Mouse (Mus musculus) myocyte (in vitro differentiated cells): Measurements from ENCODE around the gene Ccdc3. TPM values are rescaled to one million over a fixed set of nuclear protein-coding genes. Genes with fewer than 3 reads are reported as not detected.

ENCODE experiments used
- H3K27me3 ChIP-seq: one replicate; pipeline ENCODE4 v1.6.1; 2011; ENCODE audit not compliant: control insufficient read depth, insufficient read depth, insufficient read length
- H3K36me3 ChIP-seq: one replicate; pipeline ENCODE4 v1.6.1; 2011; ENCODE audit not compliant: control insufficient read depth, insufficient read depth
- H3K4me2 ChIP-seq: one replicate; pipeline ENCODE4 v1.6.1; 2011; ENCODE audit warnings: low read depth, control low read depth
- H3K4me3 ChIP-seq: one replicate; pipeline ENCODE4 v1.5.1; 2011; ENCODE audit warnings: mild to moderate bottlenecking, control low read depth, moderate library complexity
- H3K79me2 ChIP-seq: one replicate; pipeline ENCODE4 v1.6.1; 2011; ENCODE audit not compliant: control insufficient read depth, insufficient read depth
- H3ac ChIP-seq: one replicate; pipeline ENCODE4 v1.6.1; 2011; ENCODE audit not compliant: control insufficient read depth, insufficient read length
- CEBPB ChIP-seq: IDR thresholded peaks from 2 replicates; pipeline ENCODE4 v1.6.1; 2011; ENCODE audit warnings: mild to moderate bottlenecking, moderate library complexity; ENCODE audit not compliant: poor library complexity, insufficient read depth, severe bottlenecking
- E2F4 ChIP-seq: IDR thresholded peaks from one replicate; pipeline ENCODE4 v1.6.1; 2011; ENCODE audit warnings: mild to moderate bottlenecking, control low read depth, moderate library complexity; ENCODE audit not compliant: insufficient read depth
- MAX ChIP-seq: IDR thresholded peaks from one replicate; pipeline ENCODE4 v1.6.1; 2011; ENCODE audit warnings: low read depth, mild to moderate bottlenecking, control low read depth
- MYOD1 ChIP-seq, 3 experiments: IDR thresholded peaks; one replicate each; pipeline ENCODE4 v1.6.1; 2011; ENCODE audit warnings: control low read depth in 2 of 3, low read depth in 2 of 3, mild to moderate bottlenecking in 2 of 3, moderate library complexity in 1 of 3; ENCODE audit not compliant: insufficient read length in 2 of 3, control insufficient read depth in 1 of 3
- MYOG ChIP-seq, 3 experiments: IDR thresholded peaks; one replicate each; pipeline ENCODE4 v1.6.1; 2011; ENCODE audit warnings: control low read depth in 2 of 3, low read depth in 2 of 3, mild to moderate bottlenecking in 2 of 3; ENCODE audit not compliant: insufficient read length in 2 of 3, control insufficient read depth in 1 of 3, insufficient read depth in 1 of 3
- POLR2A ChIP-seq: IDR thresholded peaks from one replicate; pipeline ENCODE4 v1.6.1; 2011; ENCODE audit warnings: low read depth, mild to moderate bottlenecking, control low read depth, moderate library complexity; ENCODE audit not compliant: insufficient read length
- POLR2AphosphoS2 ChIP-seq: IDR thresholded peaks from one replicate; pipeline ENCODE4 v1.6.1; 2011; ENCODE audit warnings: low read depth, control low read depth; ENCODE audit not compliant: insufficient read length
- REST ChIP-seq: IDR thresholded peaks from one replicate; pipeline ENCODE4 v1.6.1; 2011; ENCODE audit warnings: mild to moderate bottlenecking, control low read depth, moderate library complexity; ENCODE audit not compliant: insufficient read depth, insufficient read length
- SRF ChIP-seq: IDR thresholded peaks from one replicate; pipeline ENCODE4 v1.6.1; 2011; ENCODE audit warnings: low read depth; ENCODE audit not compliant: control insufficient read depth, insufficient read length
- TCF12 ChIP-seq: IDR thresholded peaks from one replicate; pipeline ENCODE4 v1.6.1; 2011; ENCODE audit warnings: mild to moderate bottlenecking, control low read depth; ENCODE audit not compliant: poor library complexity, insufficient read depth, severe bottlenecking
- TCF3 ChIP-seq: IDR thresholded peaks from one replicate; pipeline ENCODE4 v1.6.1; 2011; ENCODE audit warnings: low read depth, control low read depth; ENCODE audit not compliant: insufficient read length
- USF1 ChIP-seq: IDR thresholded peaks from one replicate; pipeline ENCODE4 v1.6.1; 2011; ENCODE audit warnings: low read depth, mild to moderate bottlenecking, control low read depth, moderate library complexity
- polyA plus RNA-seq: library from polyadenylated mRNA; unstranded; fragments of >200 nt; fragmentation: generic; extraction: Trizol; gene quantifications from one replicate; pipeline ENCODE4 v1.2.1, GENCODE M21; 2012; ENCODE audit warnings: missing spikeins

Gene Ccdc3
- polyA plus RNA-seq, 1 experiment, result 0.64 TPM

GRCm38 (mm10) chr2:5249969-5250368 is 112.4 kb downstream of the Ccdc3 start:
- Histone ChIP-seq H3K79me2 (no peaks in the 10 kb centered on the region), H3K4me3 (no peak overlapping the region), H3K27me3 (no peaks in the 10 kb centered on the region), H3K36me3 (no peaks in the 10 kb centered on the region), H3K4me2 (no peak overlapping the region), H3ac (no peak overlapping the region)
- no peak for TF ChIP-seq TCF3
- no peak for TF ChIP-seq CEBPB
- no peak for TF ChIP-seq USF1
- no peak for TF ChIP-seq TCF12
- TF ChIP-seq POLR2A, result no peak
- no peak for TF ChIP-seq REST
- no peak for TF ChIP-seq E2F4
- TF ChIP-seq MYOG (IDR thresholded peaks at IDR 0.05; ENCODE audit: control insufficient read depth in 1 of 3, insufficient read depth in 1 of 3, insufficient read length in 2 of 3, low read depth in 2 of 3), result no peak
- TF ChIP-seq POLR2AphosphoS2, result no peak
- no peak for TF ChIP-seq MYOD1 (IDR thresholded peaks at IDR 0.05; ENCODE audit: control insufficient read depth in 1 of 3, insufficient read length in 2 of 3, low read depth in 2 of 3)
- no peak for TF ChIP-seq MAX
- no peak for TF ChIP-seq SRF

- Histone ChIP-seq H3K4me3 (no peak overlapping the region), H3K4me2 (no peak overlapping the region), H3ac (no peak overlapping the region), H3K36me3 (no peaks in the 10 kb centered on the region), H3K79me2 (no peaks in the 10 kb centered on the region), H3K27me3 (no peaks in the 10 kb centered on the region)
- TF ChIP-seq E2F4 (no peak), MAX (no peak), SRF (no peak), MYOG (IDR thresholded peaks at IDR 0.05; ENCODE audit: control insufficient read depth in 1 of 3, insufficient read depth in 1 of 3, insufficient read length in 2 of 3, low read depth in 2 of 3) (no peak), TCF3 (no peak), TCF12 (no peak), CEBPB (no peak), POLR2AphosphoS2 (no peak), POLR2A (no peak)
Observed at GRCm38 (mm10) chr2:5258250-5258649, 120.7 kb downstream of the Ccdc3 start.

GRCm38 (mm10) chr2:5262279-5262678 is 124.7 kb downstream of the Ccdc3 start:
- H3K4me2 ChIP-seq, result no peak overlapping the region
- no peak overlapping the region for H3K4me3 ChIP-seq
- no peak for TF ChIP-seq REST
- no peak for TF ChIP-seq POLR2AphosphoS2
- no peak for TF ChIP-seq MAX
- TF ChIP-seq CEBPB, result no peak
- TF ChIP-seq USF1, result no peak
- TF ChIP-seq MYOD1 (IDR thresholded peaks at IDR 0.05; ENCODE audit: control insufficient read depth in 1 of 3, insufficient read length in 2 of 3, low read depth in 2 of 3), result no peak
- H3ac ChIP-seq, result no peak overlapping the region
- H3K36me3 ChIP-seq, result no peaks in the 10 kb centered on the region
- H3K79me2 ChIP-seq, result no peaks in the 10 kb centered on the region
- no peaks in the 10 kb centered on the region for H3K27me3 ChIP-seq

GRCm38 (mm10) chr2:5267980-5268379 is 130.4 kb downstream of the Ccdc3 start:
- H3K36me3 ChIP-seq, result no peaks in the 10 kb centered on the region
- H3K27me3 ChIP-seq, result no peaks in the 10 kb centered on the region
- H3ac ChIP-seq, result no peak overlapping the region
- H3K4me3 ChIP-seq, result no peak overlapping the region
- TF ChIP-seq MYOD1 (IDR thresholded peaks at IDR 0.05; ENCODE audit: control insufficient read depth in 1 of 3, insufficient read length in 2 of 3, low read depth in 2 of 3) (no peak), POLR2A (no peak), TCF12 (no peak), MAX (no peak), E2F4 (no peak), USF1 (no peak), REST (no peak), MYOG (IDR thresholded peaks at IDR 0.05; ENCODE audit: control insufficient read depth in 1 of 3, insufficient read depth in 1 of 3, insufficient read length in 2 of 3, low read depth in 2 of 3) (no peak), TCF3 (no peak), CEBPB (no peak), POLR2AphosphoS2 (no peak), SRF (no peak)
- H3K4me2 ChIP-seq, result no peak overlapping the region
- no peaks in the 10 kb centered on the region for H3K79me2 ChIP-seq

Other genes starting within 250 kb of the Ccdc3 start
- 14.5 TPM for gene Phyh, start 218.8 kb upstream of the Ccdc3 start, polyA plus RNA-seq
- 0.22 TPM for gene Ucma, start 161.7 kb upstream of the Ccdc3 start, polyA plus RNA-seq
- 4.2 TPM for gene Mcm10, start 125.0 kb upstream of the Ccdc3 start, polyA plus RNA-seq
- gene Optn, start 73.7 kb upstream of the Ccdc3 start, polyA plus RNA-seq, result 11.2 TPM